Mouse (Mus musculus) brain, embryonic 14.5 days (tissue): ENCODE data around the gene Gm47841. TPM values are rescaled to one million over a fixed set of nuclear protein-coding genes. Genes with fewer than 3 reads are reported as not detected.

ENCODE experiments used
- DNase-seq: peaks from one replicate; pipeline ENCODE4 v3.0.0-alpha.2; 2011; ENCODE audit warnings: low read depth
- CTCF ChIP-seq: fragments of 200-500 bp; IDR thresholded peaks from 2 replicates; pipeline ENCODE4 v1.5.1; 2012; ENCODE audit warnings: inconsistent platforms, mild to moderate bottlenecking, moderate library complexity, borderline replicate concordance; ENCODE audit not compliant: insufficient read depth, insufficient read length; ENCODE audit errors: extremely low read depth
- POLR2A ChIP-seq: fragments of 200-500 bp; IDR thresholded peaks from 2 replicates; pipeline ENCODE4 v1.6.1; 2012; ENCODE audit warnings: mild to moderate bottlenecking, inconsistent platforms, borderline replicate concordance; ENCODE audit not compliant: poor library complexity, insufficient read depth, insufficient read length, severe bottlenecking; ENCODE audit errors: extremely low read depth
- polyA plus RNA-seq: library from polyadenylated mRNA; depleted of rRNA; stranded (reverse); fragments of >200 nt; gene quantifications from 2 replicates; pipeline ENCODE4 v1.2.3, GENCODE M21; 2012

Gene Gm47841
- polyA plus RNA-seq, 1 experiment = not detected

GRCm38 (mm10) chr15:101077813-101078730, 30.9 kb upstream of the Gm47841 start, which contains the start of gene Fignl2:
Gene Fignl2, minus strand, starts transcription at chr15:101078567.
- TF ChIP-seq CTCF = no peak
- TF ChIP-seq POLR2A = 0 out of 2 replicates have a peak, but pooled peaks have one; percentile 17
- DNase-seq = no peak

- peak; percentile 69 for DNase-seq
- no peak for TF ChIP-seq POLR2A
- no peak for TF ChIP-seq CTCF
Observed at GRCm38 (mm10) chr15:101077001-101077812, 30.0 kb upstream of the Gm47841 start.

- TF ChIP-seq POLR2A (no peak), CTCF (no peak)
- peak; percentile 53 for DNase-seq
Observed at GRCm38 (mm10) chr15:101076071-101077000, 29.1 kb upstream of the Gm47841 start.

GRCm38 (mm10) chr15:101075656-101076055, 28.5 kb upstream of the Gm47841 start:
- no peak for DNase-seq
- TF ChIP-seq POLR2A (no peak), CTCF (no peak)

- TF ChIP-seq POLR2A (no peak), CTCF (no peak)
- DNase-seq = no peak
Observed at GRCm38 (mm10) chr15:101075150-101075549, 28.0 kb upstream of the Gm47841 start.

GRCm38 (mm10) chr15:101074067-101074466, 26.9 kb upstream of the Gm47841 start:
- DNase-seq = peak; percentile 52

GRCm38 (mm10) chr15:101072736-101073135, 25.5 kb upstream of the Gm47841 start:
- no peak for TF ChIP-seq POLR2A
- TF ChIP-seq CTCF = no peak
- DNase-seq = no peak

More at GRCm38 (mm10) chr15:101074067-101074466, 26.9 kb upstream of the Gm47841 start:
- TF ChIP-seq POLR2A = no peak
- no peak for TF ChIP-seq CTCF

- TF ChIP-seq POLR2A (no peak), CTCF (no peak)
- no peak for DNase-seq
Observed at GRCm38 (mm10) chr15:101070762-101071161, 23.6 kb upstream of the Gm47841 start.

GRCm38 (mm10) chr15:101069641-101070190, 22.5 kb upstream of the Gm47841 start:
- TF ChIP-seq POLR2A = no peak
- TF ChIP-seq CTCF = no peak
- no peak for DNase-seq

- peak; percentile 28 for DNase-seq
- TF ChIP-seq CTCF (no peak), POLR2A (no peak)
Observed at GRCm38 (mm10) chr15:101068671-101069070, 21.5 kb upstream of the Gm47841 start.
